Mouse (Mus musculus) olfactory bulb, adult 2 months (tissue): Measurements from ENCODE around the gene Sept6.

Experiments used
- CTCF ChIP-seq: fragments of 200-500 bp; IDR thresholded peaks from 2 replicates; pipeline ENCODE4 v1.5.1; 2012; ENCODE audit warnings: low read depth, mild to moderate bottlenecking, low read length, moderate library complexity; ENCODE audit not compliant: insufficient read depth
- POLR2A ChIP-seq: fragments of 200-500 bp; IDR thresholded peaks from 2 replicates; pipeline ENCODE4 v1.6.1; 2012; ENCODE audit warnings: mild to moderate bottlenecking, low read depth, low read length, moderate library complexity; ENCODE audit not compliant: insufficient read depth

DNA sequence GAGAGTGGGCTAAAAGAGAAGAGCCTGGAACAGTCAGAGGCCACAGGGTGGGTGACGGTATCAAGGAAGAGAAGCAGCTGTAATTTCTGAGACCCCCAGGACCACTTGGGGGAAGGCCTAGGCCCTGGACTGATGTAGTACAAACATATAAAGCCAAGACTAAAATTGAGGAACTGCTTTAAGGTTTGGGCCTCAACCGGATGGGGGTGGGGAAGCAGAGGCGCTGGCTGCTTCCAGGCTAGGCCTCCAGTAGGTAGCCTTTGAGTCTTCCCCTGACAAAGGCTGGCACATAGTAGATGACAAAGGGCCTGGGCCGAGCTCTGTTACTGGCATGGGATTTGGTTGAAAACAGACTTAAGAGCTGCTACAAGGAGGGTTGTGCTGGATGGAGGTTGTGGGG is 555 bp downstream of the Sept6 start:
- TF ChIP-seq POLR2A = no peak
- TF ChIP-seq CTCF = no peak
